Mouse (Mus musculus) G1E (cell line): ENCODE data around the gene Aven.

ENCODE experiments used
- CTCF ChIP-seq: IDR thresholded peaks from 2 replicates; pipeline ENCODE4 v1.5.1; 2012; ENCODE audit warnings: low read depth, low read length, inconsistent platforms, mixed read lengths
- GATA1 ChIP-seq: IDR thresholded peaks from 2 replicates; pipeline ENCODE4 v1.6.1; 2012; ENCODE audit warnings: borderline replicate concordance, low read length, inconsistent platforms, mixed read lengths
- GATA2 ChIP-seq: IDR thresholded peaks from 2 replicates; pipeline ENCODE4 v1.6.1; 2012; ENCODE audit warnings: low read depth, low read length, inconsistent platforms, borderline replicate concordance
- POLR2AphosphoS5 ChIP-seq: IDR thresholded peaks from 2 replicates; pipeline ENCODE4 v1.6.1; 2012; ENCODE audit warnings: low read depth, low read length, inconsistent platforms; ENCODE audit not compliant: insufficient replicate concordance
- TAL1 ChIP-seq: conservative IDR thresholded peaks from 2 replicates; pipeline ENCODE4 v1.6.1; 2012; ENCODE audit warnings: low read depth, low read length, inconsistent platforms, mixed read lengths

DNA sequence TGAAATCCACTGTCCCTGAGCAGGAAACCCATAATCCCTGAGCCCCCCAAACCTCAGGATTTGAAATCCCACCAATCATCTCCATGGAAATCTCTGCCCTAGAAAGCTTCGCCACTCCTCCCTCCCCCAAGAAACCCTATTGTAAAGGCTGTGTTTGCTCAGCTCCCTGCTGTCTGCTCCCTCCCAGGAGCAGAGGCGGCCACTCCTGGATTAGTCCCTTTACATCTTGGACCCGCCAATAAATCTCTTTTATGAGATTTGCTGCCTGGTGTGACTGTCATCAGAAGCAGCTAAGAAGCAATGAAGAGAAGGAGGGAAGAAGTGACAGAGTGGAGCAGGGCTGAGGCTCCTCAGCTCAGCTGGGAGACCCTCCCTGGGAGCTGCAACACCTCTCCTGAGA, 124.4 kb downstream of the Aven start:
- no peak for TF ChIP-seq GATA1
- no peak for TF ChIP-seq CTCF
- TF ChIP-seq TAL1: no peak
- TF ChIP-seq POLR2AphosphoS5: no peak
- TF ChIP-seq GATA2: no peak
